Mouse (Mus musculus) lung, postnatal 0 days (tissue): ENCODE measurements at regions not wholly inside any gene's neighbourhood (a gene's known extent, or its start where the extent isn't known, plus 50 kb on each side); places are given as distances from the start of the nearest gene placed in this dataset.

Source experiments
- ATAC-seq: fragments of 200-750 bp; cut with Nextera tagmentation; 2 replicates; pipeline ENCODE4 v1.8.0; 2017; ENCODE audit warnings: moderate library complexity
- DNase-seq: peaks from one replicate; pipeline ENCODE4 v3.0.0-alpha.2; 2016; ENCODE audit warnings: low spot score
- H3K27ac ChIP-seq: fragments of 300-500 bp; sonication (generic); 2 replicates; pipeline ENCODE4 v1.5.1; 2014; ENCODE audit warnings: antibody characterized with exemption, mild to moderate bottlenecking, low read length, mixed read lengths
- H3K27me3 ChIP-seq: fragments of 300-500 bp; sonication (generic); replicated peaks from 2 replicates; pipeline ENCODE4 v1.6.1; 2014; ENCODE audit warnings: low read length, mixed read lengths; ENCODE audit not compliant: insufficient read depth
- H3K36me3 ChIP-seq: fragments of 300-500 bp; sonication (generic); 2 replicates; pipeline ENCODE4 v1.6.1; 2014; ENCODE audit warnings: low read length, mixed read lengths; ENCODE audit not compliant: insufficient read depth
- H3K4me1 ChIP-seq: fragments of 300-500 bp; sonication (generic); 2 replicates; pipeline ENCODE4 v1.6.1; 2014; ENCODE audit warnings: antibody characterized with exemption, low read depth, low read length, mixed read lengths; ENCODE audit not compliant: insufficient read depth
- H3K4me2 ChIP-seq: fragments of 300-500 bp; sonication (generic); replicated peaks from 2 replicates; pipeline ENCODE4 v1.6.1; 2014; ENCODE audit warnings: low read depth, mild to moderate bottlenecking, low read length, moderate library complexity, mixed read lengths
- H3K4me3 ChIP-seq: fragments of 300-500 bp; sonication (generic); 2 replicates; pipeline ENCODE4 v1.5.1; 2014; ENCODE audit warnings: low read depth, low read length
- H3K9ac ChIP-seq: fragments of 300-500 bp; sonication (generic); replicated peaks from 2 replicates; pipeline ENCODE4 v1.6.1; 2014; ENCODE audit warnings: low read depth, mild to moderate bottlenecking
- H3K9me3 ChIP-seq: fragments of 300-500 bp; sonication (generic); 2 replicates; pipeline ENCODE4 v1.6.1; 2016; ENCODE audit warnings: low read length, mixed read lengths
- CTCF ChIP-seq: IDR thresholded peaks from 2 replicates; pipeline ENCODE4 v1.5.1; 2016; ENCODE audit warnings: antibody characterized with exemption, mild to moderate bottlenecking
- EP300 ChIP-seq: IDR thresholded peaks from 2 replicates; pipeline ENCODE4 v1.6.1; 2016; ENCODE audit warnings: antibody characterized with exemption, mild to moderate bottlenecking, control low read depth
- WGBS: fragments of 180-500 bp; shearing (Covaris S2); extraction: QIAGEN DNeasy Blood & Tissue Kit; methylation state at CpG from one replicate; pipeline ENCODE4 v1.1.7; 2014; 5-methylcytosine and 5-hydroxymethylcytosine counted together

GRCm38 (mm10) chr10:120597320-120597887, 121.1 kb upstream of the Hmga2 start:
- 41% methylated on average over 9 of the region's 9 CpGs for WGBS
- Histone ChIP-seq H3K27ac (no peak overlapping the region), H3K4me1 (no peaks in the 10 kb centered on the region; the same call in 1 of the 2 replicates), H3K9me3 (peaks cover 3% of the 10 kb centered on the region; the same call in 1 of the 2 replicates), H3K36me3 (no peaks in the 10 kb centered on the region), H3K4me3 (no peak overlapping the region), H3K27me3 (no peaks in the 10 kb centered on the region), H3K9ac (no peak overlapping the region), H3K4me2 (no peak overlapping the region)
- no peak for TF ChIP-seq EP300
- TF ChIP-seq CTCF = no peak
- DNase-seq (peak; percentile 40), ATAC-seq (peak; percentile 56)

GRCm38 (mm10) chr10:120595145-120595544, 118.9 kb upstream of the Hmga2 start:
- H3K9ac ChIP-seq = no peak overlapping the region

DNA sequence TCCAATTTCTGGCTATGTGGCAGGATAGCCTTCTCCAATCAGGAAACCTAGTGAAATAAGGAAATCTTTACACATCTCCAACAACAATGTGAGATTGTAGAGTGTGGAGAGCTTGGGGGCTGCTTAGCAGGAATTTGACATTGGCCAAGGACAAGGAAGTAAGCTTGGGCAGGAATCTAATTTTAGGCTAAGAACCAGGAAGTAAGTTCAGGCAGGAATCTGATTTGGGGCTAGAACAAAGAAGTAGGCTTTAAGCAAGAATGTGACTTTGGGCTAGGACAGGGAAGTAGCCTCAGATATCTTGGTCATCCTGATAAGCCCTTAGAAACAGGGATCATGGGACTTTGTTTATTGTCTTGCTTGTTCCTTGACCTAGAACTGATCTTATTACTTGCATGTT, 117.6 kb upstream of the Hmga2 start:
- Histone ChIP-seq H3K4me3 (no peak overlapping the region), H3K27ac (no peak overlapping the region), H3K4me2 (no peak overlapping the region), H3K27me3 (no peaks in the 10 kb centered on the region), H3K36me3 (no peaks in the 10 kb centered on the region), H3K9ac (no peak overlapping the region), H3K9me3 (peaks cover 3% of the 10 kb centered on the region; the same call in 1 of the 2 replicates), H3K4me1 (no peaks in the 10 kb centered on the region; the same call in 1 of the 2 replicates)
- DNase-seq = no peak
- no peak for TF ChIP-seq EP300
- TF ChIP-seq CTCF = no peak
- no peak for ATAC-seq

More at GRCm38 (mm10) chr10:120595145-120595544, 118.9 kb upstream of the Hmga2 start:
- ATAC-seq = no peak
- peaks cover 3% of the 10 kb centered on the region; the same call in 1 of the 2 replicates for H3K9me3 ChIP-seq
- WGBS = 84% methylated on average over 3 of the region's 3 CpGs
- H3K27me3 ChIP-seq = no peaks in the 10 kb centered on the region
- H3K4me1 ChIP-seq = no peaks in the 10 kb centered on the region; the same call in 1 of the 2 replicates
- TF ChIP-seq EP300 (no peak), CTCF (no peak)
- no peaks in the 10 kb centered on the region for H3K36me3 ChIP-seq
- no peak overlapping the region for H3K27ac ChIP-seq
- DNase-seq = no peak
- H3K4me2 ChIP-seq = no peak overlapping the region
- H3K4me3 ChIP-seq = no peak overlapping the region

GRCm38 (mm10) chr10:120589659-120590058, 113.4 kb upstream of the Hmga2 start:
- no peak for ATAC-seq
- Histone ChIP-seq H3K27me3 (no peaks in the 10 kb centered on the region), H3K9ac (no peak overlapping the region), H3K4me1 (no peaks in the 10 kb centered on the region), H3K4me3 (no peak overlapping the region), H3K4me2 (no peak overlapping the region), H3K27ac (no peak overlapping the region), H3K36me3 (no peaks in the 10 kb centered on the region), H3K9me3 (peaks cover 3% of the 10 kb centered on the region; the same call in 1 of the 2 replicates)
- 76% methylated on average over 2 of the region's 2 CpGs for WGBS
- TF ChIP-seq EP300 (no peak), CTCF (no peak)
- DNase-seq = no peak

DNA sequence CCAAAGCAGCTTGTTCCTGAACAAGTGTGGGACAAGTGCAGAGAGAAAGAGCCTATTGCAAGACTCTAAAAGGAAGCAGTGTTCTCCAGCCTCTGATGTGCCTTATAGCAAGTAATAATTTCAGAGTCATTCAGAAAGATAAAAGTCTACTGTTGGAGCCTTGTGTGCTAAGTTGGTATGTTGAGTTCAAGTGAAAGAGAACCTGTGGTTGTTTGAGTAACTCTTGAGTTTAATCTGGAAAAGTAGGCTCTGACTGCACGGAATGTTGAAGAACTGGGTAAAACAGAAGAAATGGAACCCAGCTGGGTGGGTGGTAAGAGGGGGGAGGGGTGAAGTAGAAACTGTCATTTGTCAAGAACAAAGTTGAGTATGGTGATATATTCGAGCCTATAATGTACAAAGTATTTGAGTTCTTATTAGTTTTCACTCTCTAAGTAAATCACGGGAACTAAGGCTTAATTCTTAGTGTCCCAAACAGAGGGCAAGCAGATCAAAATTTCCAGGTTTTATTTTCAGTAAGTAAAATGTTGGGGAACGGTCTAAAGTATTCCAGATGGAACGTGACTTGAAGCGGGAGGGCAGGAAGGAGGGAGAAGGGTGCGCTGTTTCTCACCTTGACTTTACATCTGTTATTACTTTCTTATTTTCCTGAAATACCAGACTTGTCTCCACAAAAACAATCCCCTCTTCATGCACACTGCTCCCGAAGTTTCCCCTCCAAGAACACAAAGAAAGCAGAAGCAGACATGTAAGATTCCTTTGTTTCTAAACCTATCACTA, 111.8 kb upstream of the Hmga2 start:
- Histone ChIP-seq H3K4me1 (peaks cover under 1% of the 10 kb centered on the region; the same call in 1 of the 2 replicates), H3K36me3 (no peaks in the 10 kb centered on the region), H3K4me3 (no peak overlapping the region), H3K4me2 (no peak overlapping the region), H3K9me3 (no peaks in the 10 kb centered on the region), H3K27ac (peak overlapping the region; percentile 48; the same call in 1 of the 2 replicates), H3K9ac (no peak overlapping the region), H3K27me3 (no peaks in the 10 kb centered on the region; the same call in 1 of the 2 replicates)
- WGBS = 53% methylated on average over 8 of the region's 8 CpGs
- DNase-seq (peak; percentile 79), ATAC-seq (peak; percentile 90)
- TF ChIP-seq EP300 (peak; percentile 82), CTCF (no peak)

GRCm38 (mm10) chr10:120587179-120587578, 110.9 kb upstream of the Hmga2 start:
- Histone ChIP-seq H3K9ac (no peak overlapping the region), H3K9me3 (no peaks in the 10 kb centered on the region), H3K4me3 (no peak overlapping the region), H3K27ac (peak overlapping the region; percentile 48; the same call in 1 of the 2 replicates), H3K36me3 (no peaks in the 10 kb centered on the region), H3K27me3 (no peaks in the 10 kb centered on the region; the same call in 1 of the 2 replicates), H3K4me1 (peaks cover 8% of the 10 kb centered on the region), H3K4me2 (no peak overlapping the region)
- DNase-seq (peak; percentile 78), ATAC-seq (peak; percentile 47; the same call in 1 of the 2 replicates)
- WGBS = 65% methylated on average over 3 of the region's 3 CpGs
- no peak for TF ChIP-seq EP300
- TF ChIP-seq CTCF = peak; percentile 68
